Mouse (Mus musculus) MEL (cell line): Measurements from ENCODE around the gene Gfpt1. TPM values are rescaled to one million over a fixed set of nuclear protein-coding genes. Genes with fewer than 3 reads are reported as not detected.

Source experiments
- DNase-seq: peaks from one replicate; pipeline ENCODE4 v3.0.0; 2011; ENCODE audit warnings: low read depth, low spot score
- H3K27ac ChIP-seq: 2 replicates; pipeline ENCODE4 v1.5.1; 2012; ENCODE audit warnings: low read depth, mild to moderate bottlenecking, control low read depth, low read length, moderate library complexity; ENCODE audit not compliant: control insufficient read depth
- H3K27me3 ChIP-seq, 2 experiments: fragments of 150-350 bp in 1 of 2; sonication (generic) in 1 of 2; 2 replicates each; pipeline ENCODE4 v1.6.1; 2012; ENCODE audit warnings: low read length in 2 of 2, mild to moderate bottlenecking in 2 of 2, improper control_type of control experiment in 1 of 2, moderate library complexity in 1 of 2; ENCODE audit not compliant: insufficient read depth in 2 of 2, control insufficient read depth in 1 of 2
- H3K36me3 ChIP-seq, 2 experiments: 2 replicates each; pipeline ENCODE4 v1.6.1; 2012 to 2014; ENCODE audit warnings: low read length in 2 of 2, improper control_type of control experiment in 1 of 2, inconsistent platforms in 1 of 2, mild to moderate bottlenecking in 1 of 2; ENCODE audit not compliant: insufficient read depth in 2 of 2, control insufficient read depth in 1 of 2
- H3K4me1 ChIP-seq, 2 experiments: fragments of 150-350 bp in 1 of 2; sonication (generic) in 1 of 2; 2 replicates each; pipeline ENCODE4 v1.6.1; 2012; ENCODE audit warnings: low read length in 2 of 2, improper control_type of control experiment in 1 of 2, mild to moderate bottlenecking in 1 of 2; ENCODE audit not compliant: insufficient read depth in 2 of 2, control insufficient read depth in 1 of 2
- H3K4me3 ChIP-seq, 2 experiments: fragments of 150-350 bp in 1 of 2; sonication (generic) in 1 of 2; 2 replicates each; pipeline ENCODE4 v1.5.1; 2012; ENCODE audit warnings: low read depth in 2 of 2, low read length in 2 of 2, mild to moderate bottlenecking in 2 of 2, moderate library complexity in 2 of 2, control low read depth in 1 of 2, improper control_type of control experiment in 1 of 2; ENCODE audit not compliant: control insufficient read depth in 1 of 2, insufficient read depth in 1 of 2
- H3K79me2 ChIP-seq: 2 replicates; pipeline ENCODE4 v1.6.1; 2012; ENCODE audit warnings: mild to moderate bottlenecking, low read length, moderate library complexity; ENCODE audit not compliant: control insufficient read depth, poor library complexity, insufficient read depth
- H3K9ac ChIP-seq: 2 replicates; pipeline ENCODE4 v1.6.1; 2012; ENCODE audit warnings: low read depth, mild to moderate bottlenecking, control low read depth, low read length, moderate library complexity; ENCODE audit not compliant: control insufficient read depth, poor library complexity, severe bottlenecking
- H3K9me3 ChIP-seq: fragments of 150-350 bp; sonication (generic); replicated peaks from 2 replicates; pipeline ENCODE4 v1.6.1; 2012; ENCODE audit warnings: mild to moderate bottlenecking, low read length, improper control_type of control experiment, moderate library complexity; ENCODE audit not compliant: insufficient read depth
- CHD1 ChIP-seq: IDR thresholded peaks from 2 replicates; pipeline ENCODE4 v1.6.1; 2012; ENCODE audit warnings: low read depth, mild to moderate bottlenecking, inconsistent platforms, low read length, improper control_type of control experiment
- ELF1 ChIP-seq: IDR thresholded peaks from 2 replicates; pipeline ENCODE4 v1.6.1; 2014; ENCODE audit warnings: low read depth, mild to moderate bottlenecking, inconsistent platforms, low read length, improper control_type of control experiment, moderate library complexity
- ETS1 ChIP-seq: IDR thresholded peaks from 2 replicates; pipeline ENCODE4 v1.6.1; 2012; ENCODE audit warnings: low read depth, mild to moderate bottlenecking, inconsistent platforms, low read length, improper control_type of control experiment, moderate library complexity
- GABPA ChIP-seq: IDR thresholded peaks from 2 replicates; pipeline ENCODE4 v1.6.1; 2012; ENCODE audit warnings: low read depth, mild to moderate bottlenecking, inconsistent platforms, low read length, improper control_type of control experiment, moderate library complexity
- HCFC1 ChIP-seq: IDR thresholded peaks from 2 replicates; pipeline ENCODE4 v1.6.1; 2012; ENCODE audit warnings: low read depth, mild to moderate bottlenecking, inconsistent platforms, low read length, improper control_type of control experiment, moderate library complexity
- MAFK ChIP-seq: IDR thresholded peaks from 2 replicates; pipeline ENCODE4 v1.6.1; 2011; ENCODE audit warnings: low read depth, mild to moderate bottlenecking, low read length, improper control_type of control experiment, borderline replicate concordance
- MAX ChIP-seq: IDR thresholded peaks from 2 replicates; pipeline ENCODE4 v1.6.1; 2011; ENCODE audit warnings: low read length, improper control_type of control experiment
- MXI1 ChIP-seq: IDR thresholded peaks from 2 replicates; pipeline ENCODE4 v1.6.1; 2011; ENCODE audit warnings: mild to moderate bottlenecking, low read depth, low read length, improper control_type of control experiment
- MYC ChIP-seq: IDR thresholded peaks from 2 replicates; pipeline ENCODE4 v1.6.1; 2011; ENCODE audit warnings: low read depth, mild to moderate bottlenecking, low read length, improper control_type of control experiment, moderate library complexity
- NELFE ChIP-seq: IDR thresholded peaks from 2 replicates; pipeline ENCODE4 v1.6.1; 2011; ENCODE audit warnings: low read depth, low read length, improper control_type of control experiment
- NRF1 ChIP-seq: IDR thresholded peaks from 2 replicates; pipeline ENCODE4 v1.6.1; 2014; ENCODE audit warnings: low read depth, mild to moderate bottlenecking, inconsistent platforms, low read length, improper control_type of control experiment, moderate library complexity; ENCODE audit not compliant: poor library complexity, insufficient read depth, severe bottlenecking
- POLR2A ChIP-seq, 2 experiments: IDR thresholded peaks; 2 replicates each; pipeline ENCODE4 v1.6.1; 2011 to 2012; ENCODE audit warnings: low read length in 2 of 2, mild to moderate bottlenecking in 2 of 2, control low read depth in 1 of 2, improper control_type of control experiment in 1 of 2, low read depth in 1 of 2, moderate library complexity in 1 of 2; ENCODE audit not compliant: control insufficient read depth in 1 of 2, insufficient read depth in 1 of 2, poor library complexity in 1 of 2
- POLR2AphosphoS2 ChIP-seq: IDR thresholded peaks from 2 replicates; pipeline ENCODE4 v1.6.1; 2011; ENCODE audit warnings: low read length, improper control_type of control experiment
- SIN3A ChIP-seq: IDR thresholded peaks from 2 replicates; pipeline ENCODE4 v1.6.1; 2012; ENCODE audit warnings: low read length, improper control_type of control experiment, inconsistent platforms
- TAL1 ChIP-seq: IDR thresholded peaks from 2 replicates; pipeline ENCODE4 v1.6.1; 2012; ENCODE audit warnings: mild to moderate bottlenecking, inconsistent platforms, low read length, moderate library complexity, mixed read lengths
- TBP ChIP-seq: IDR thresholded peaks from 2 replicates; pipeline ENCODE4 v1.8.0; 2011; ENCODE audit warnings: low read depth, low read length, improper control_type of control experiment
- TCF12 ChIP-seq: IDR thresholded peaks from 2 replicates; pipeline ENCODE4 v1.6.1; 2014; ENCODE audit warnings: low read depth, mild to moderate bottlenecking, inconsistent platforms, low read length, improper control_type of control experiment, moderate library complexity
- USF1 ChIP-seq: IDR thresholded peaks from 2 replicates; pipeline ENCODE4 v1.6.1; 2014; ENCODE audit warnings: low read depth, mild to moderate bottlenecking, inconsistent platforms, low read length, improper control_type of control experiment, moderate library complexity
- ZMIZ1 ChIP-seq: IDR thresholded peaks from 2 replicates; pipeline ENCODE4 v1.6.1; 2012; ENCODE audit warnings: low read depth, mild to moderate bottlenecking, inconsistent platforms, low read length, improper control_type of control experiment, moderate library complexity
- ZNF384 ChIP-seq: IDR thresholded peaks from 2 replicates; pipeline ENCODE4 v1.6.1; 2012; ENCODE audit warnings: low read depth, mild to moderate bottlenecking, inconsistent platforms, low read length, improper control_type of control experiment
- polyA plus RNA-seq, 2 experiments: library from polyadenylated mRNA; stranded (reverse) in 1 of 2; unstranded in 1 of 2; fragments of >175 nt in 1 of 2; fragments of >200 nt in 1 of 2; gene quantifications; 2 replicates each; pipeline versions ENCODE4 v1.2.1 to v1.2.4; 2012; ENCODE audit warnings: low replicate concordance in 2 of 2, low read depth in 1 of 2; ENCODE audit not compliant: insufficient read length in 2 of 2, insufficient read depth in 1 of 2, missing spikeins in 1 of 2
- total RNA-seq: library from RNA; depleted of rRNA; stranded (reverse); fragments of 300-350 nt; gene quantifications from 2 replicates; pipeline ENCODE4 v1.2.3, GENCODE M21; 2012; rRNA removed

The Gfpt1 gene
- total RNA-seq: 29.6 and 34.4 TPM in 2 replicates
- polyA plus RNA-seq: 10 to 100 TPM; 33.5 to 69.3 TPM

DNA sequence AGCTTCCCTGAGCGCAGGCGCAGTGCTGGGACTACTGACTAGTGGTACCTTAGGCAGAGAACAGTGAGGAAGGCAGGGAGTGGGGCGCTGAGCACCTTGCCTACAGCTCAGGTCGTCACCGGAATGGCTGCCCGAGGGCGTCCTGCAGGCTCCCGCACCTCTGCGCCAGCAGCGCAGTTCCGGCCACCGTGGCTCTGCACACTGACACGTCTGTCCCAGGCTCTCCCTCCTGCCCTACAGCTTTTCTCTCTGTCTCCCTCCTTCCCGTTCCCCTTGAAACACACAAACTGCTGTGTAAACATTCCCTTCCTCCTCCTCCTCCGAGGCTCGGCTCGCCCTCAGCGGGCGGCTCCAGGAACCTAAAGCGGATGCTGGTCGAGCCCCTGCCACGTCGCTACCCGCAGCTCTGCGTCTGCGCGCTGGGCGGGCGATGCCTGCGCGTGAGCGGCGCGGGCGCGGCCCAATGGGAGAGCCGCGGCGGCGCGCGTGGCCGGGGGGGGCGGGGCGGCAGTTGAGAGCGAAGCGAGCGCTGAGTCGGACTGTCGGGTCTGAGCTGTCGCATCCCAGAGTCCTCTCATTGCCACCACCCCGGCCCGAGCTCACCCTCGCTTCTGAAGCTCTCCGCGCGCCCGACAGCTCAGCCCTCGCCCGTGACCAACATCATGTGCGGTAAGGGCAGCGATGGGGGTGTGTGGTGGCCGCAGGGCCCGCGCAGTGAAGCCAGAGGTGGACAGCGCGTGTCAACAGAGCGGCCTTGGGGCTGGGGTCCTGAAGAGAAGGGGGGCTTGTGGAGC is at the start of gene Gfpt1:
TSS of gene Gfpt1 (plus strand) at position 510 of the 794 bp plus-strand sequence.
- peaks cover 27% of the 10 kb centered on the region for H3K79me2 ChIP-seq
- DNase-seq: peak; percentile 95
- peak within 1 kb of the TSS; percentile 82 to 99 for H3K4me3 ChIP-seq
- peaks cover 7 to 36% of the 10 kb centered on the region in 2 experiments for H3K36me3 ChIP-seq
- no peaks in the 10 kb centered on the region for H3K27me3 ChIP-seq
- peak within 1 kb of the TSS; percentile 98 for H3K27ac ChIP-seq
- H3K9me3 ChIP-seq: no peaks in the 10 kb centered on the region
- peak within 1 kb of the TSS; percentile 99 for H3K9ac ChIP-seq
- TF ChIP-seq POLR2AphosphoS2 (peak; percentile 94), SIN3A (peak; percentile 79), MYC (no peak; the same call in 1 of the 2 replicates), POLR2A (IDR thresholded peaks at IDR 0.05; ENCODE audit: control insufficient read depth in 1 of 2, insufficient read depth in 1 of 2, low read depth in 1 of 2, low read length in 2 of 2, poor library complexity in 1 of 2) (peak; percentile 88 to 93), MAX (peak; percentile 57), ELF1 (0 out of 2 replicates have a peak, but pooled peaks have one; percentile 20), ZNF384 (no peak), NRF1 (peak; percentile 81), USF1 (peak; percentile 68), TBP (peak; percentile 76), MAFK (no peak), NELFE (peak; percentile 91), HCFC1 (peak; percentile 61), CHD1 (peak; percentile 91; the same call in 1 of the 2 replicates), TCF12 (peak; percentile 56), ZMIZ1 (peak; percentile 62; the same call in 1 of the 2 replicates), ETS1 (0 out of 2 replicates have a peak, but pooled peaks have one; percentile 38), MXI1 (peak; percentile 79), TAL1 (no peak)
- peaks cover 17 to 34% of the 10 kb centered on the region in 2 experiments for H3K4me1 ChIP-seq

DNA sequence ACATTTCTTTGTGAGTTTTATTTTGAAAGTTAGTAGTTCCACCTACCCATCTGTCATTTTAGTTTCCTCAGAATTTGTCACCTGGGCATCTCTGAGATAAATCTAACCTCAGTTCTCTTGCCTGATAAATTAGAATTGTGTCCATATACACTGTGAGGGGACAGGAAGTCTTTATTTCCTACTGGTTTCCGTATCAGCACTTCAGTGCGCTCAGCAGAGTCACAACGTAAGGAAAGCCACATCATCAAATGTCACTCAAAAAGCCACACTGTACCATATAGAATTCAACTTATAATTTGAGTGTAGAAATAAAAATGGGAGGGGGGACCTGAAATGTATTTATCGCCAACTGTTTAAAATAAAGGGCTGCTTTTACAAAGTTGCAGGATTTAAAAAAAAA is 48.4 kb upstream of the Gfpt1 start:
- Histone ChIP-seq H3K4me1 (no peaks in the 10 kb centered on the region), H3K36me3 (no peaks in the 10 kb centered on the region; a peak in 1 of 4 replicates), H3K9ac (no peak overlapping the region), H3K27ac (no peak overlapping the region), H3K27me3 (no peaks in the 10 kb centered on the region), H3K4me3 (no peak overlapping the region), H3K79me2 (no peaks in the 10 kb centered on the region), H3K9me3 (no peaks in the 10 kb centered on the region)
- DNase-seq: no peak
- TF ChIP-seq GABPA: no peak
- TF ChIP-seq ELF1: no peak
- TF ChIP-seq MAFK: no peak
- TF ChIP-seq NRF1: no peak
